Mouse (Mus musculus) small intestine, adult 2 months (tissue): Measurements from ENCODE around the gene Anp32e.

Experiments
- CTCF ChIP-seq: fragments of 200-500 bp; IDR thresholded peaks from 2 replicates; pipeline ENCODE4 v1.5.1; 2012; ENCODE audit warnings: low read depth, mild to moderate bottlenecking, control low read depth, inconsistent platforms, low read length, moderate library complexity, mixed read lengths; ENCODE audit not compliant: insufficient replicate concordance, insufficient read length; ENCODE audit errors: extremely low read depth
- POLR2A ChIP-seq: fragments of 200-500 bp; IDR thresholded peaks from 2 replicates; pipeline ENCODE4 v1.6.1; 2012; ENCODE audit warnings: low read depth, mild to moderate bottlenecking, control low read depth, inconsistent platforms, low read length, moderate library complexity

- TF ChIP-seq POLR2A = no peak
- TF ChIP-seq CTCF = no peak
These were observed 14.3 kb upstream of the Anp32e start for GRCm38 (mm10) chr3:95914706-95915105.
